Mouse (Mus musculus) cerebellum, adult 2 months (tissue): ENCODE results near the gene 0610030E20Rik.

ENCODE experiments used
- CTCF ChIP-seq: fragments of 200-500 bp; IDR thresholded peaks from 2 replicates; pipeline ENCODE4 v1.5.1; 2011; ENCODE audit warnings: low read depth, mild to moderate bottlenecking, control low read depth, low read length, moderate library complexity, borderline replicate concordance; ENCODE audit not compliant: insufficient read depth
- POLR2A ChIP-seq: fragments of 200-500 bp; IDR thresholded peaks from 2 replicates; pipeline ENCODE4 v1.6.1; 2011; ENCODE audit warnings: low read length, control low read depth, borderline replicate concordance; ENCODE audit not compliant: insufficient read depth

- TF ChIP-seq POLR2A: no peak
- no peak for TF ChIP-seq CTCF
Measured at GRCm38 (mm10) chr6:72364985-72365384, 17.9 kb downstream of the 0610030E20Rik start.
